Mouse (Mus musculus) spleen, postnatal 36 days (tissue): ENCODE data around the gene Slc5a10.

ENCODE experiments used
- DNase-seq, 2 experiments: peaks; one replicate each; pipeline ENCODE4 v3.0.0; 2022; ENCODE audit warnings: low spot score in 2 of 2, mixed read lengths in 1 of 2

The Slc5a10 gene

DNA sequence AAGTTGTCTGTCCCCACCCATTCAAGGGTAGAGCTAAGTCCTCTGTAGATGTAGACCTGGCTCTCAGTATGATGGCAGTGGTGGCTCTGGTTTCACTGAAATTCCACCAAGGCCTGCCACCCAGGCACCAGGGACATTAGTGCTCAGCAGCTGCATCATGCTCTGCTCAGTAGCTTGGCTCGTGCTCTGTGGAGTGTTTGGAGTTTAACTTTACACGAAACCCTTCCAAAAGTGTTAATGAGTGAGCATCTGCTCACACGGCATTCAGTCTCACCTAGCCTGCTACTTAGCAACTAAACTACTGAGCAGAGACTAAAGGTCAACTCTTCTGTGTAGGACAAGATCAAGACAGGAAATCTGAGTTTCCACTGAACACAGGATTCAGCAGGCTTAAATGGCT lies at the start of gene Slc5a10:
Slc5a10 (minus strand) TSS at position 191 of the 400 bp plus-strand sequence.
- no peak for DNase-seq

- peak; percentile 99 to 100 for DNase-seq
Measured at GRCm38 (mm10) chr11:61761584-61762407, 41.2 kb upstream of the Slc5a10 start, which contains the start of gene Prpsap2. TSS of gene Prpsap2 (minus strand) at chr11:61762088.

GRCm38 (mm10) chr11:61760518-61760917 lies 39.9 kb upstream of the Slc5a10 start:
- DNase-seq: peak; percentile 46 to 57

GRCm38 (mm10) chr11:61757151-61757550 lies 36.5 kb upstream of the Slc5a10 start:
- DNase-seq: no peak

DNA sequence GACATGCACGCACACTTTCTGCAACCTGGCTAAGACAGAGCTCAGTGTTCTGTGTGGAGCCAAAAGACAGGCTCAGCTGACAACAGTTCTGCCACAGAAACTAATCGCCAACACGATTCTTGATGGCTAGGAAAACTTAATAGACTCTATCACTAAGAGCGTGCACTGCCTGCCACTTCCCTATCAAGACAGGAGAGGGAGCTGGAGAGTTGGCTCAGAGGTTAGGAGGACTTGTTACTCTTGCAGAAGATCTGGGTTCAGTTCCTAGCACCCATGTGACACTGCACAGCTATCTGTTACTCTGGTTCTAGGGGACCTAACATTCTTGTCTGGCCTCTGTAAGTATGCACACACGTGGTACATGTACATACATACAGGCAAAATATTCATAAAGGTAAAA lies 31.0 kb upstream of the Slc5a10 start:
- DNase-seq: peak in 1 of 2 experiments; percentile 22

GRCm38 (mm10) chr11:61747161-61747560 lies 26.5 kb upstream of the Slc5a10 start:
- no peak for DNase-seq

DNA sequence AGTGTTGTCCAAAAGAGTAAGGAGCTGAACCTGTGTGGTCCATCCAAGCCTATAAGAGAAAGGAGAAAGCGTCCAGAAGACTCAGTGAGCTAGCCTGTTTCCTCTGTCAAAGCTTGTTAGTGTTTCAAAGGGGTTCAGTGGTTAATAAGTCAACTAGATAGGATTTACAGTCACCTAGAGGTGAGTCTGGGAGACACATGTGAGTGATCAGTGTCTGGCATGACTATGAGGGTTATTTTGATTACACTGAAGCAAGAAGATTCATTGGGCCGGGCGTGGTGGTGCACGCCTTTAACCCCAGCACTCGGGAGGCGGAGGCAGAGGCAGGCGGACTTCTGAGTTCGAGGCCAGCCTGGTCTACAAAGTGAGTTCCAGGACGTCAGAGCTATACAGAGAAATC lies 25.2 kb upstream of the Slc5a10 start:
- no peak for DNase-seq

DNA sequence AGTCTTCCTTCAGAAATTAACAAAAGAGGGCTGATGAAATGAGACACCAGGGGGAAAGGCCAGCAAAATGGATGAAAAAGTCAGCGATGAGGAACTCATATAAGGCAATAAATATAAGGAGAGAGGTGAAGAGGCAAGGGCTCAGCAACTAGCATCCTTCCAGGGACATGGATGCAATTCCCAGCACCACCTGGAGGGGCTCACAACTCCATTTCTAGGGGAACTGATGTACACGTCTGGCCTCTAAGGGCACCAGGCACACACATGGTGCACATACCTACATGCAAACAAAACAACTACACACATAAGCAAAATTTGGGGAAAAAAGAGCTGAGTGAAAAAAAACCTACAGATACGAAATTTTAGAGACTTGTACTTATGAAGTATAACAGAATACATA lies 23.8 kb upstream of the Slc5a10 start:
- DNase-seq: no peak

DNA sequence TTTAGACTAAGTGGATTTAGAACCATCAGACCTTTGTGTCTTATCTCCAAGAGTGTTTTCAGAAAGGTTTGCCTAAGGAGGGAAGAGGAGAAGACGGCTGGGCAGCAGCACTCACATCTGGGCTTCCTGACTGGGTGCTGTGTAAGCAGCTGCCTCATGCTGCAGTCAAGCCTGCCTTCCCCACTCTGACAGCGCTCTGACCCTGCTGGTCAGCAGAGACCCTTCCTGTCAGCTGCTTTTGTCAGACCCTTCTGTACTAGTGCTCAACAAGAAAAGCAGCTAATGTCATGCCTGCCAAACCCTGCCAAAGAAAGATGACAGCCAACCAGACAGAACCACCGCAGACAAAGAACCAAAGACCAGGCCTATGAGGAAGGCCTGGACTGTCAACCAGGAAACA lies 23.1 kb upstream of the Slc5a10 start:
- DNase-seq: no peak

DNA sequence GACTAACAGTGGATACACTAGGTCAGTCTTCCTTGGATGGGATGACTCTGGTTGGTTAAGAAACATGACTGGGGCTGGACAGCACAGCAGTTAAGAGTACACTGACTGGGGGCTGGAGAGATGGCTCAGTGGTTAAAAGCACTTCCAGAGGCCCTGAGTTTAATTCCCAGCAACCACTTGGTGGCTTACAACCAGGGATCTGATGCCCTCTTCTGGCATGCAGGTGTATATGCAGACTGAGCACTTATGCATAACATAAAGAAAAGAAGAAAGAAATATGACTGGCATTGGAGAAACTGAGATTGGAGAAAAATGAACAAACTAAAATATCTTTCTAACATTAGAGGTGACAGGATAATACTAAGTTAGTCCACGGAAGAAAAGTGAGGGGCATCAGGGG lies 19.9 kb upstream of the Slc5a10 start:
- DNase-seq: no peak

DNA sequence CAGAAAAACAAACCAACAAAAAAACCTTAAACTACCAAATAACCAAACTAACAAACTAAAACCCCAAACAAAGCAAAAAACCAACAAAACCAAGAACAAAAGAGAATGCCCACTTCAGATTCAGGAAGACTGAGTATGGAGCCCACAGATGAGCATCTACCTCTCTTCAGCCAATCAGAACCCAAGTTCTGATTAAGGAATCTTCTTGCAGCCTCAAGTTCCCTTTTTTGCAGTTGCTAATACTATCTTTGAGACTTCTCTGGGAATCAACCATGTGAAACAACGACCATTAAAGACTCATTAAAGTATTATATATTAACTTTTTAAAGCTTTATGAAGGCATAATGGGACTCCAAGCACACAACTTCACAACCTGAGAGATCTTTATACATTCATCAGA lies 16.7 kb upstream of the Slc5a10 start:
- no peak for DNase-seq

- DNase-seq: no peak
Measured at GRCm38 (mm10) chr11:61732672-61733071, 12.0 kb upstream of the Slc5a10 start.

DNA sequence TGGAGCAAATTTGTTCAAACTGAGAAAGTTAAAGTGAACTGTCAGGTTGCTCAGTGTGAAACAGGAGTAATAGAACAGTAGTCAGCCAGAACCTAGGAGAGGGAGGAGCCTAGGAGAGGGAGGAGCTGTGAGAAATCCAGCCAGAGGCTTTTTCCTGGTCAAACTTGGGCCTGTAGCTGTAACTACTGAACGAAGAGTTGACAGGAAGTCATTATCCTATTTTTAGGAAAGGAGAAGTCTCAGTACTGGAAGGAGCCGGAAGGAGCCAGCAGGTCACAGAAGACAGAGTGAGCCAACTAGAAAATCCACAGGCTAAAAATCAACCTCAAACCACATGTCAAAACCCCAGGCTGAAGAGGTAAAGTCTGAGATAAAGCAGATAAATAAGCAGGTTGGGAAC lies 7.4 kb upstream of the Slc5a10 start:
- no peak for DNase-seq

DNA sequence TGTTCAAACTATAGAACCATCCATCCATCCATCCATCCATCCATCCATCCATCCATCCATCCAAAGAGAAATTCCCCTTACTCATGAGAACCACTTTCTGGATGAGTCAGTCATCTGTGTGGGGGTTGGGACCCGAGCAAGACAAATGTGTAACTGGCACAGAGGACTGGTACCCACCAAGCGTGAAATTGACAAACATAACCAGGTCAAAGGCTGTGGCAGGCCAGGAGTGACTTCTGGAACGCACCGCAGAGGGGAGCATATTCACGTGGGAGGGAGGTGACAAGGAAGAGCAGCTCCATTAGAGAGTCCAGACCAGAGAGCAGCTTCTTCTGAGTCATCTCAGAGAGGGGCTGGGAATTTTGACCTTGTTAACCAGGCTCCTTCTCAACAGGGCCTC lies 1.5 kb upstream of the Slc5a10 start:
- no peak for DNase-seq

DNA sequence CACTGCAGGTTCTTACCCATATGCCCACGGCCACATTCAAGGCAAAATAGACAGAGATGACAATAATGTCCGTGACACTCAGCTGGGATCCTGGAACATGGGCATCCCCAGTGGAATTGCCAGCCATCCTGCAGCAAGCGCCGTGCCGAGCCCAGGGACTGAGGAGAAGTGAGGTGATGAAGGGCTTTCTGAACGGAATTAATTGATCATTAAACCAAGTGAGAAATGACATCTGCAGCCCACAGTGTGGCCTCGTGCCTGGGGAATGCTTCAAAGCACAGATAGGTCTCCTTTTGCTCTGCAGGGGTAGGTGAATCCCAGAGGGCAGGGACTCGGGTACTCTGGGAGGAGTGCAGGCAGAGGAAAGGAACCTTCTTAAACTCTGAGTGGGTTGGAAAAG lies 800 bp downstream of the Slc5a10 start:
- no peak for DNase-seq

DNA sequence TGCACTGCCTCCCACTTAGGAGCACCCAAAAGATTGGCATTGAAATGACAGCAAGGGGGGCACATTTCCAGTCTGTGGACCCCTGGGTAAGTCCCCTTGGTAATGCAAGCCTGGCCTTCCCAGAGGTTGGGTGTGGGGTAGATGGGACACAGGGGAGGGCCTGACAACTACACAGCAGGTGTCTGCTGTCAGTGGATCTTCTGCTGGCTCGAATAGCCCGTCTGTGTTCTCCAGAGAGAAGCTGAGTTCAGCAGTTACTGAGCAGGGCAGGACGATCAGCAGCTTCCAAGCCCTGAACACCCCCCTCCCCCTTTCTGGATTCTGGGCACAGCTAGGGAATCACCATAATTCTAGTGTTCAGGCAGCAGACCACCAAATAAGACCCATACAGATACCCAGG lies 1.2 kb downstream of the Slc5a10 start:
- no peak for DNase-seq

- DNase-seq: no peak
Measured at GRCm38 (mm10) chr11:61717990-61718389, 2.6 kb downstream of the Slc5a10 start.

GRCm38 (mm10) chr11:61715130-61715529 lies 5.5 kb downstream of the Slc5a10 start:
- no peak for DNase-seq

GRCm38 (mm10) chr11:61714346-61715117 lies 6.1 kb downstream of the Slc5a10 start:
- peak; percentile 67 to 69 for DNase-seq

DNA sequence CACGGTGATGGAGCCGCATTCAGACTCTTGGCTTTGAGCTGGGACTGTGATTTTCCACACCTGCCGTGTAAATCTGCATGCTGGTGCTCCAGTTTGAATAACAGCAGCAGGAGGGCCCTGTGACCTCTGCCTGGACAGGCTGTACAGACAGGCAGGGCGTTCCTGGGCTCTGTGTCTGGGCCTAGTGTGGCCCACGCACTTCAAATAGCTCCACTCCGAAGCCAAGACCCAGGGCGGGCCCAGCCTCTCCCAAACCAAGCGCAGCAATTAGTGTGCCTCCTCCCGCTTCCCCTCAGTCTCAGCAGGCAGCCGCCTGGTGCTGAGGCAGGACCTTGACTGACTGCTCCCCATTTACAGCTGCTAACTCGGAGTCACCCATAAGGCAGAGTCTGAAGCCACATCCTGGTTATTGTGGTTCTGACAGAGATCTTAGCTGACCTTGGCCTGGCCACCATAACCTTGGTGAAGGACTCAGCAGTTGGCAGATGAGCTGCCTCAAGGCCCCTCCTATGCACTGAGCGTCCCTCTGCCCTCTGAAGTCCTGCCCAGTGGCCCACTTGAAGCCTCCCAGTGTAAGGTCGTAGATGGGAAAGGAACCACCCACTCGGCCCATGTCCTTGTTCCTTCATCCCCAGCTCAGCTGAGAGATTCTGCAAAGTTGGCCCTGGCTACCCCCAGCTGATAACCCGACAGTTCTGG lies 7.3 kb downstream of the Slc5a10 start:
- DNase-seq: no peak

DNA sequence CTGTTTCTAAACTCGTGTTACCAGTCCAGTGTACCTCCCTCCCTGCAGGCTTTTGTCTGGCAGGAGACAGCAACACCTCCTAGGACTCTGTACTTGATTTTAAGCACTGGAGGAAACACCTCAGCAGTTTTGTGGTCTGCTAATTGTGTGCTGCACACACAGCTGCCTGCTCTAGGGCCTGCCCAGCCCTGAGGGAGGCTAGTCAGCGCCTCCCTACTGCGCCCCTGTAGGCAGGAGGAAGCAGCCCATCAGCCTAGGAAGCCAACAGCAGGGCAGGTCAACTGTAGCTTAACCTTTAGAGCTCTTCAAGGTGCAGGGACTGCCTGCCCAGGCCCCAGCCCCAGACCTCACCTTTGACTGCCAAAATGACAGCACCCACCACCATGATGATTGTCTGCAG lies 11.7 kb downstream of the Slc5a10 start:
- no peak for DNase-seq

- DNase-seq: no peak
Measured at GRCm38 (mm10) chr11:61706232-61706631, 14.4 kb downstream of the Slc5a10 start.
